Mouse (Mus musculus): ENCODE results near the gene Rps12. TPM values are rescaled to one million over a fixed set of nuclear protein-coding genes. Genes with fewer than 3 reads are reported as not detected.

The Rps12 gene
- polyA plus RNA-seq (2016; fragmentation: Nextera tagmentation; extraction: Ambion mirVana), result 142 and 152 TPM in 2 replicates

GRCm38 (mm10) chr10:23787062-23787821, at the start of gene Rps12:
Rps12 (minus strand) TSS chr10:23787275.
- DNase-seq (ENCODE audit: low spot score), result peak; percentile 98
- Histone ChIP-seq H3K36me3 (replicated peaks) (peaks cover 42% of the 10 kb centered on the region), H3K4me1 (peaks cover 24% of the 10 kb centered on the region), H3K27ac (replicated peaks) (peak within 1 kb of the TSS; percentile 91), H3K27me3 (replicated peaks; ENCODE audit: low read depth, poor library complexity, severe bottlenecking) (no peaks in the 10 kb centered on the region), H3K9me3 (no peaks in the 10 kb centered on the region), H3K4me3 (peak within 1 kb of the TSS; percentile 82)
- WGBS, result under 1% methylated on average over 51 of the region's 51 CpGs

GRCm38 (mm10) chr10:23836003-23836964, 49.2 kb upstream of the Rps12 start:
- no peak for DNase-seq (ENCODE audit: low spot score)
- peaks cover 4% of the 10 kb centered on the region; the same call in 1 of the 2 replicates for H3K4me1 ChIP-seq
- no peaks in the 10 kb centered on the region for H3K9me3 ChIP-seq
- H3K27ac ChIP-seq (replicated peaks), result no peak overlapping the region
- H3K27me3 ChIP-seq (replicated peaks; ENCODE audit: low read depth, poor library complexity, severe bottlenecking), result no peaks in the 10 kb centered on the region
- 77% methylated on average over 9 of the region's 9 CpGs for WGBS
- no peak overlapping the region for H3K4me3 ChIP-seq
- no peaks in the 10 kb centered on the region for H3K36me3 ChIP-seq (replicated peaks)

- DNase-seq (ENCODE audit: low spot score), result no peak
- Histone ChIP-seq H3K4me3 (no peak overlapping the region), H3K36me3 (replicated peaks) (peaks cover 56% of the 10 kb centered on the region), H3K27me3 (replicated peaks; ENCODE audit: low read depth, poor library complexity, severe bottlenecking) (no peaks in the 10 kb centered on the region), H3K27ac (replicated peaks) (no peak overlapping the region), H3K9me3 (no peaks in the 10 kb centered on the region), H3K4me1 (no peaks in the 10 kb centered on the region)
- 91% methylated on average over 7 of the region's 7 CpGs for WGBS
These were observed 39.4 kb upstream of the Rps12 start for GRCm38 (mm10) chr10:23826516-23826915.

DNA sequence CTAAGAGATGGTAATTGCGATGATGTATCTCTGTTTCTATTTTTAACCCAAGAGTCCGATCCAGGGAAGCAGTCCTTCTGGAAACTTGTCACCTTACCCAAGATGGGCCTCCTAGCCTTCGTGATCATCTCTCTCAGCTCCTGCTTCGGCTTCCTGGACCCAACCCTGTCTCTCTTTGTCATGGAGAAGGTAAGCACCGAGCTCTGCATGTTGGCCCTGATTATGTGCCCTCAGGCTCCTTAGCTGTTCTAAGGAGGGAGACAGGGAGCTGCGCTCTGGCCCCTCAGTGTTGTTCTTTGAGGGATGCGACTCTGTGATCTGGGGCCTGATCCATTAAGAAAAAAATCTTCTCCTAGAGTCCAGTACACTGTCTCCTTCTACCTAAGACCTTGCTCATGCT, 29.2 kb upstream of the Rps12 start:
- Histone ChIP-seq H3K27ac (replicated peaks) (no peak overlapping the region), H3K27me3 (replicated peaks; ENCODE audit: low read depth, poor library complexity, severe bottlenecking) (no peaks in the 10 kb centered on the region), H3K4me1 (no peaks in the 10 kb centered on the region), H3K36me3 (replicated peaks) (peaks cover 21% of the 10 kb centered on the region; the same call in 1 of the 2 replicates), H3K4me3 (no peak overlapping the region), H3K9me3 (no peaks in the 10 kb centered on the region)
- WGBS, result 86% methylated on average over 7 of the region's 7 CpGs
- no peak for DNase-seq (ENCODE audit: low spot score)

DNA sequence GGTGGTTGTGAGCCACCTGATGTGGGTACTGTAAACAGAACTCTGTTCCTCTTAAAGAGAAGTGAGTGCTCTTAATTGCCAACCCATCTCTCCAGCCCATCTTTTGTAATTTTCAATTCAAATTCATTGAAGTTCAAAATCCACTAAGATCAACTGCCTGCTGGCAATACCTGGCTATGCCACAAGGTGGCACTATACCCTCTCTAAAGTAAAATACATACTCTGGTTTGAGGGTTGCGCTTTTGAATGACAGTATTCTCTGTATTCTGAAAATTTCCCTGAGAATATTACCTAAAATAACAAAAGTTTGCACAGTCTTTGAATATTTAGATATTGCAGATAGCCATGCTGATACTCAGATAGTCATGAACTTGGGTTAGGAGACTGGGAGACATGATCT, 28.1 kb upstream of the Rps12 start:
- WGBS, result 57% methylated on average over 1 of the region's 1 CpGs
- H3K36me3 ChIP-seq (replicated peaks), result peaks cover 21% of the 10 kb centered on the region; the same call in 1 of the 2 replicates

DNA sequence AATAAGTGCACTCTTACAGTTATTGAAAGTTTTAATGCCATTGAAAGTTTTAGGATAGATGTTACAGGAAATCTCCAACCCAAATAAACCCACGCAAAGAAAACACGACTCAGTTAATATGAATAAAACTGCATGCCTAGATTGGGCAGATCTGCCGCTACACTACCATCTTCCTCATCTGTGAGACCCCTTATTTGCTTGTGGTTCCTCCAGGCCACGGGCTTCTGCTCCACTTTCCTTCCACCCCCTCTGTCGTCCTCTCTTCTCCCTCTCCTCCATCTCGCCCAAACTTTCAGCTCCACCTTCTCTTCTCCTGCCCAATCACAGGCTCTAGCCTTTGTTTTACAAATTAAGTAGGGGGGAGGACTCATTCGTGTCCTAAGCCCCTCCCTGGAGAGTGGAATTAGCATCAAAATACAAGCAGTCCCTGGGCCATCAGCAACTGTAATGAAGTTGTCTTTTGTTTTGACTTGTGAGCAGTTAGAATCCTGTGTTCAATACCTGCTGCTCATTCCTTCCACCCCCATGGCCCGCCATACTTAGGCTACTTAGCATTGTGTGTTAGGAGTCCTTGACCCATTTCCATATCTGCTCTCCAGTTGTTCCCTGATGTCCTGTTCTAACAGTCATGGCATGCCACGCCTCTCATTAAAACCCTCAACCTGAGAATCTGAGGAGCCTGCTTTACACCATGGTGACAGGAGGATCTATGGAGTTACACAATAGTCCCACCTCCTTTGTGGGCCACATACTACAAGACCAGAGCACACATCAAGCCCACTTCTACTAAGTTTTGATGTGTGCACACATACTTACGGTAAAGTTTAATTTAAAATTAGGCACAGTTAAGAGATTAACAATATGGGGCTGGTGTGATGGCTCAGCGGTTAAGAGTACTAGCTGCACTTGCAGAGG, 26.0 kb upstream of the Rps12 start:
- H3K9me3 ChIP-seq, result no peaks in the 10 kb centered on the region
- peaks cover 17% of the 10 kb centered on the region; the same call in 1 of the 2 replicates for H3K36me3 ChIP-seq (replicated peaks)
- no peaks in the 10 kb centered on the region for H3K27me3 ChIP-seq (replicated peaks; ENCODE audit: low read depth, poor library complexity, severe bottlenecking)
- no peak for DNase-seq (ENCODE audit: low spot score)
- H3K4me3 ChIP-seq, result no peak overlapping the region
- 55% methylated on average over 11 of the region's 11 CpGs for WGBS
- H3K27ac ChIP-seq (replicated peaks), result no peak overlapping the region
- no peaks in the 10 kb centered on the region for H3K4me1 ChIP-seq

More for the DNA sequence above, 28.1 kb upstream of the Rps12 start:
- Histone ChIP-seq H3K27me3 (replicated peaks; ENCODE audit: low read depth, poor library complexity, severe bottlenecking) (no peaks in the 10 kb centered on the region), H3K9me3 (no peaks in the 10 kb centered on the region), H3K4me3 (no peak overlapping the region), H3K4me1 (no peaks in the 10 kb centered on the region), H3K27ac (replicated peaks) (no peak overlapping the region)
- peak; percentile 74 for DNase-seq (ENCODE audit: low spot score)

DNA sequence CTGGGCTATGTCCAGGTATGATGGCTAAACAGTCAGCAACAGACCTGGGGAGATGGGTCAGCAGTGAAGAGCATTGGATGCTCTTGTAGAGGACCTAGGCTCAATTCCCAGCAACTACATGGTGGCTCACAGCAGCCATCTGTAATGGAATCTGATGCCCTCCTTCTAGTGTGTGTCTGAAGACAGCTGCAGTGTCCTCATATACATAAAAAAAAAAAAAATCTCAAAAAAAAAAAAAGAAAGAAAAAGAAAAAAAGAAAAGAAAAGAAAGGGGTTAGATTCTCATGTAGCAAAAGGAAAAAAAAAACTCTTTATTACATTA, 25.3 kb upstream of the Rps12 start:
- Histone ChIP-seq H3K4me3 (no peak overlapping the region), H3K4me1 (no peaks in the 10 kb centered on the region), H3K9me3 (no peaks in the 10 kb centered on the region), H3K27ac (replicated peaks) (no peak overlapping the region), H3K36me3 (replicated peaks) (peaks cover 16% of the 10 kb centered on the region; the same call in 1 of the 2 replicates), H3K27me3 (replicated peaks; ENCODE audit: low read depth, poor library complexity, severe bottlenecking) (no peaks in the 10 kb centered on the region)
- no peak for DNase-seq (ENCODE audit: low spot score)

DNA sequence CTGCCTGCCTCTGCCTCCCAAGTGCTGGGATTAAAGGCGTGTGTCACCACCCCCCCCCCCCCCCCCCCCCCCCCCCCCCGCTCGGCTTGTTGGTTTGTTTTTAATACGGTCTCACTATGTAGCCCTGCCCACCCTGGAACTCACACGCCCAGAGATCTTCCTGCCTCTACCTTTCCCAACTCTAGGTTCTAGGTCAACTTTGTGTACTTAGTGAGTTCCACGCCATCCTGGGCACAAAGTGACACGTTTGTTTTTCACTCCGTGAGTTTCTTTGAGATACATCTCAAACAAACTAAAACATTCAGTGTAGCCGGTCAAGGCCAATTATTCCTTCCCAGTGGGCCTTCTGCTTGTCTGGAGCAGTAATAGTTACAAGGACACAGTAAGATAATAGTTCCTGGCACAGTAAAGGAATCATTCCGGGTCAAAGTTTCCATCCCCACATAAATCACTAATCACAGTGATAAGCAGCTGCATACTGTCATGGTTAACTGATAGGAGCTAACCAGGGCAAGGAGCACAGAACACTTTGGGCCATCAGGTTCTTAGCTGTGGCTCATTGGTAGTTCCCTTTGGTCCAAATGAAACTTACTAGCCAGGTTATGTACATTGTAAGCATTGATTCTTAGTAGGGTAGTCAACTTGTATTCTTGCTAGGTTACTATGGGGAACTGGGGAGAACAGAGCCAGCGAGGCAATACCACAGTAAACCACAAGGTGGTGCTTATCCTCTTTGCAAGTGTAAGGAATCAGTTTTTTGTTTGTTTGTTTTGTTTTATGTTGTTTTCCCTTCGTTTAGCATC, 24.8 kb upstream of the Rps12 start:
- H3K27me3 ChIP-seq (replicated peaks; ENCODE audit: low read depth, poor library complexity, severe bottlenecking), result no peaks in the 10 kb centered on the region
- WGBS, result 76% methylated on average over 10 of the region's 12 CpGs
- H3K36me3 ChIP-seq (replicated peaks), result peaks cover 17% of the 10 kb centered on the region; the same call in 1 of the 2 replicates
- no peaks in the 10 kb centered on the region for H3K9me3 ChIP-seq
- H3K4me3 ChIP-seq, result no peak overlapping the region
- peak; percentile 67 for DNase-seq (ENCODE audit: low spot score)
- H3K27ac ChIP-seq (replicated peaks), result no peak overlapping the region
- no peaks in the 10 kb centered on the region for H3K4me1 ChIP-seq

- 30% methylated on average over 4 of the region's 4 CpGs for WGBS
- H3K4me1 ChIP-seq, result no peaks in the 10 kb centered on the region
- peak; percentile 22 for DNase-seq (ENCODE audit: low spot score)
- no peak overlapping the region for H3K4me3 ChIP-seq
- H3K36me3 ChIP-seq (replicated peaks), result peaks cover 38% of the 10 kb centered on the region
- H3K27me3 ChIP-seq (replicated peaks; ENCODE audit: low read depth, poor library complexity, severe bottlenecking), result no peaks in the 10 kb centered on the region
- H3K9me3 ChIP-seq, result no peaks in the 10 kb centered on the region
- H3K27ac ChIP-seq (replicated peaks), result no peak overlapping the region
These were observed 19.1 kb upstream of the Rps12 start for GRCm38 (mm10) chr10:23806201-23806600.

- 66% methylated on average over 3 of the region's 3 CpGs for WGBS
- H3K36me3 ChIP-seq (replicated peaks), result peaks cover 42% of the 10 kb centered on the region
These were observed 17.6 kb upstream of the Rps12 start for GRCm38 (mm10) chr10:23804665-23805064.

DNA sequence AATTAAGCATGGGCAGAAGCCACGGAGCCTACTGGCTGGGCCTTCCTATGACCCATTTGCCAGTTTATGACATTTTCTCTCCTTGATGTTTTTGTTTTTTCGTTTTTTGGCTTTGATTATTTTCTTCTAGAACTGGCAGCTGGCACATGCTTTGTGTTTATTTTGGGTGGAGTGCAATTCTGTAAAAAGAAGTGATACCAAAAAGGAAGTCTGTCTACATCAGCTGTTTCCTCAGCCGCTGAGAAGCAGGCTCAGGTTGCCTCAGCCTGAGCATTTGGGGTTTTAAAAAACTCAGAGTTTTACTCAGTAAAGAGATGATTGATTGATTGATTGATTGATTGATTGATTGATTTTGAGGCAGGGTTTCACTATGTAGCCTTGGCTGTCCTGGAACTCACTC, 15.8 kb upstream of the Rps12 start:
- Histone ChIP-seq H3K36me3 (replicated peaks) (peaks cover 37% of the 10 kb centered on the region), H3K4me3 (no peak overlapping the region), H3K9me3 (no peaks in the 10 kb centered on the region), H3K27ac (replicated peaks) (no peak overlapping the region), H3K4me1 (peaks cover 11% of the 10 kb centered on the region), H3K27me3 (replicated peaks; ENCODE audit: low read depth, poor library complexity, severe bottlenecking) (no peaks in the 10 kb centered on the region)
- no peak for DNase-seq (ENCODE audit: low spot score)
- WGBS, result 71% methylated on average over 3 of the region's 3 CpGs

More at GRCm38 (mm10) chr10:23804665-23805064, 17.6 kb upstream of the Rps12 start:
- H3K4me3 ChIP-seq, result no peak overlapping the region
- no peaks in the 10 kb centered on the region for H3K27me3 ChIP-seq (replicated peaks; ENCODE audit: low read depth, poor library complexity, severe bottlenecking)
- DNase-seq (ENCODE audit: low spot score), result no peak
- no peaks in the 10 kb centered on the region for H3K9me3 ChIP-seq
- no peak overlapping the region for H3K27ac ChIP-seq (replicated peaks)
- peaks cover 6% of the 10 kb centered on the region for H3K4me1 ChIP-seq

All from embryonic facial prominence, embryonic 10.5 days (tissue).